Mouse (Mus musculus): ENCODE results near the gene Ide.

The Ide gene

DNA sequence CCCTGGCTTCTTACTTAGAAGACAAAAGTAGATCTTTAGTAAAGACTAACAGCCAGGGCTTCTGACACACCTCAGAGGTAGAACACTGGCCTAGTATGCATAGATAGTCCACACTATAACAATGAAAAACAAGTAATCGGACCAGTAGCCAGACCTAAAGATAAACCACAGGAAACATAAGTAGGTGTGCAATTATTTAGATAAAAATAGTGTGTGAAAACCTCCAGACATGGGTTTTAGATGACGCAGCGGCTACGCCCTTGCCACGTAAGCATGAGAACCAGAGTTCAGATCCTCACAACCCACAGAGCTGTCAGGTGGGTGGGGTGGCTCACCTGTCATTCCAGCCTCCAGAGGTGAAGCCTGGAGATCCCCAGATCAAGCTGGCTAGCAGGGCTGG, 4.3 kb downstream of the Ide start:
- no peak for DNase-seq

DNA sequence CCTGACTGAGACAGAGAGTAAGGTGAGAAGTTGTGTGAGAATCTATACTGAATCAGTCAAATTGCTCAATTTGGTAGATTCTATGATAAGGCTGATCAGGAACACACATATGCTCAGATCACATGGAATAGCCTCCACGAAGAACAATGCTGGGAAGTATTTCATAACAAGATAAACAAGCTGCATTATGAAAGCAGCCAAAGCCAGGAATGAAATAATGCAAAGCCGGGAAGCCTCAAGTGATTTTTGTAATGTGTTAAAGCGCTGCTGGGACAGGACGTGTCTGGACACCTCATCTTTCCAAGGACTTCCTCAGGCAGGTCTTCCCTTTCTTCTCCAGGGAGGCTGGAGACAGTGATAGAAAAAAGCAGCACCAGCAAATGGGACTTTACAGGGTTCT, 4.9 kb downstream of the Ide start:
- no peak for DNase-seq

- DNase-seq, result no peak
Observed at GRCm38 (mm10) chr19:37327216-37327615, 10.4 kb downstream of the Ide start.

DNA sequence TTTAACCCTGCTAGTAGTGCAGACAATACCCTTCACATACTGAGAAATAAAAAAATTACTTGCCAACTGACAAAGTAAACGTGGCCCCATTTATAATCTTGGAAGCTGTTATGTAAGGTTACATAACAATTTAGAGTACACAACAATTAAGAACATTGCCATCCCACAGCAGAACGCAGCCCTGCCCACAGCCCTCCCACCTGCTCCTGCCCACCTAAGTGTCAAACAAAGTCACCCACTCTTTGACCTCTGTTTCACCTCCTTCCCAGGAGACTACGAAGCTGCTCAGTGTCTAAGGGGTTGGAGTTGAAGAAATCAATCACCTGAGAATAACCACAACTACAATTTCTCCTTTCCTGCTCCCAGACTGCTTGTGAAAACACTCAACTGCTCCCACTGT, 14.1 kb downstream of the Ide start:
- no peak for DNase-seq

DNA sequence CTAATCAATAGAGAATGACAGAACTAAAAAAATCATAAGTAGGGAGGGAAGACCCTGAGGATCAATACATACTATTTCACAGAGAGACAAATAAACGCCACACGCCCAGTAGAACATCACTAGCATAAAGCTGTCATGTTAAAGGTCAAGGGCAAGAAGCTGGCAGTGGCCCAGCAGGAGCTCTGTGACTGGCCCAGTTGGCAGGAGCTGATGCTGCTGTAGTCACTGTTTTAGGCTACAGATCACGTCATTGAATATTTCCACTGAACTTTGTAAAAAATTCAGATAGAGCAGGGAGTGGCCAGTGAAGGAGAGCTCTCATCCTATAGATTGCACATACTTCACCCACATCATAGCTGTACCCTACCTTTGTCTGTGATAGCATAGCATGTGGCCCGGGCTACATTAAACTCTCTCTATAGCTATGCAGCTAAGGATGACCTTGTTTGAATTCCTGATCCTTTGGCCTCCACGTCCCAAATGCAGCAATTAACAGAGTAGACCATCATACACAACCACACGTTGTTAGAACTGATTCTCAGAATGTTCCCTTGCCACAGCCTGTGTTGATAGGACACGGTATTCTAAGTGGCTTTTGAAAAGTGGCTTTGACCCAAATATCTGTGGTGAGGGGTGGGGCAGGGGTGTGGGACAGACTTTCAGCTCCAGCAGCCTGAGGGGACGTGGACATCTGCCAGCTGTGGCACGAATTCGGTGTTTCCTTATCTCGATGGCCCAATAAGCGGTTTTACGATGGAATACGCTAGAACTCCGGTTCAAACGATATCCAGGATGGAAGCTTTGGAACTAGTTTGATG, 16.6 kb downstream of the Ide start:
- no peak for DNase-seq

DNA sequence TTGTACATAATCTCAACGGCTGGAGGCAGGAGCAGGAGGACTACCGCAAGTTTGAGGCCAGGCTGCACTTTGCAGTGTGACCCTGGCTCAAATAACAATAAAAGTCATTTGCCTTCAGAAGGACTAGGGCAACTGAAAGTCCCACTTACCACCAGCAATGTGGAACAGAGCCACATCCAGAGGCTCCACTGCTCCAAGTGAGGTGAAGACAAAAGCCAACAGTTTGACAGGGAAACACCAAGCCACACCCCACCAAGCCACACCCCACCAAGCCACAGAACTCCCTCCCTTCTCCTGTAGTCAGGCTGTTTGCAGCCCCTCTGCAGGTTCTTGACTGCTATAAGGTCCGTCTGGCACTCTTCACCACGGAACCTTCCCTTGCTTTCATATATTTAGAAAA, 20.3 kb downstream of the Ide start:
- DNase-seq, result no peak

DNA sequence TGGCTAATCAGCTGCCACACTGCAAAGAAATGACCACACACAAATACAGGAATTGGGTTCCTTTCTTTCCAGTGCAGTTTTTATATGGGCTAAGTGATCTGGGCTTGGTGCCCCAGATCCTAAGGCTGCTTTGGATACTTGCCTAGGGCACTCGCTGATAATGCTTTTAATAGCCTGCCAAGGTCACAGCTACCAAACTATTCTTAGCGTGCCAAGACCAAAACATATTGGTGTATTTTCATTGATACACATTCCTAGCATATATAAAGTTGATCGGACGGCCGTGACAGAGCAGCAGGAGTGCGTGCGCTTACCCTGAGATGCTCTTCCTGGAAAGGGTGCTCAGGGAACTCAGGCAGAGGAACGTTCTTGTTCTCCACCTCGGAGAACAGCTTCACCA, 22.6 kb downstream of the Ide start:
- DNase-seq, result no peak

- DNase-seq, result no peak
Observed at GRCm38 (mm10) chr19:37311426-37311825, 26.2 kb downstream of the Ide start.

GRCm38 (mm10) chr19:37310133-37310532, 27.5 kb downstream of the Ide start:
- DNase-seq, result no peak

DNA sequence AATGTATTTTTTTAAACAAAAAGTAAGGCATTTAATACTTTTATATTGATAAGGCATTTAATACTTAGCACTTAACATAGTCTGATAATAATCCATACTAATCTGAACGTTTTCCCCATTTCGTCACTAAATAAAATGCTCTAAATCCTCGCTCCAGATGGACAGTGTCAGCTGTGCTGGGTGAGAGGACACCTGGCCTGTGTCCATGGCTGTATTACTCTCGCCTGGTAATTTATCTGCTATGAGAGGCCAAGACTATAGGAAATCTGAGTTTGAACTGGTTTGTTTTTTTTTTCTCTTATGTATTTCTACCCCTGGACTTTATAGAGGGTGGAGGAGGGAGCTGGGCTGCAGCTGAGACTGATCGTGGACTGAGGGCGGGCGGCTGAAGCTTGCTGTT, 28.7 kb downstream of the Ide start:
- DNase-seq, result no peak

DNA sequence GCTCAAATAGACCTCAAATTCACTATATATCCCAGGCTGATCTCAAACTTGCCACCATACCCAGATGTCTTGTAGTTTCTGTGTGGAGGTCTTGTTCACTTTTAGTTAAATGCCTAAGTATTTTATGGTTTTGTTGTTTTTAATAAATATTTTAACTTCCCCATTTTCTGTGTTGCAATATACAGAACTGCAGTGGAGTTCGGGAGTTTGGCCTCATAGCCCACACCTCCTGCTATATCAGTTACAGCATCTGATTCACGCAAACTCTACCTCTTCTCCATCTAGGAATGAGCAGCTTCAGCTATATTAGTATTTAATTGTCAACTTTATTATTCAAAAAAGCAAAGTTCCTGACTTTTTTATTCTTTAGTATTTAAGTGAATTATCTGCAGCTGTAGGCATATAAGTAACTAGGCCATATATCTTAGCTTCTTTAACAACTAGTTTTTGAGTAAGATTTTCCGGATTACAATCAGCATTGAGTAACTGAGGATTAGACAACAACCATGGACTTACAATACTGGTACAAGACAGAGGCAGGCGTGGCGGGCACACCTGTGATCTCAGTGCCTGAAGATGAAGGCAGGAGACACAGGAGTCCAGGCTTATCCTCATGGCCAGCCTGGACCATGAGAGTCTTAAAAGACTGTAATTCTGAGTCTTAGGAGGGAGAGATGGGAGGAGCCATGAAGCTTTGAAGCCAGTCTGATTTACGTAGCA, 29.7 kb downstream of the Ide start:
- DNase-seq, result no peak

- no peak for DNase-seq
Observed at GRCm38 (mm10) chr19:37306176-37306575, 31.5 kb downstream of the Ide start.

DNA sequence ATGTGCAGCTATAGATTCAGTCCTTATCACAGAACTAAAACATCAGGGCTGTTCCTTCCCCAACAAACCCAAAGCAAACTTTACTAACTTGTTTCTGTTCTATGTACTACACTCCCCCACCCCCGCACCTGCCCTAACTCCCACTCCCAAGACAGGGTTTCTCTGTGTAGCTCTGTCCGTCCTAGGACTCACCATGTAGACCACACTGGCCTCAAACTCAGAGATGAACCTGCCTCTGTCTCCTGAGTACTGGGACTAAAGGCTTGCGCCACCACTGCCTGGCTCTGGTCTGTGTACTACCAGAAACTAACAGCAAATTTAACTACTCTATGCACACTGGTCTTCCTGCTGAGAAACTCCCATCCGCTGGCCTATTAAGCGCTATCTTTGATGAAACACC, 32.8 kb downstream of the Ide start:
- no peak for DNase-seq

DNA sequence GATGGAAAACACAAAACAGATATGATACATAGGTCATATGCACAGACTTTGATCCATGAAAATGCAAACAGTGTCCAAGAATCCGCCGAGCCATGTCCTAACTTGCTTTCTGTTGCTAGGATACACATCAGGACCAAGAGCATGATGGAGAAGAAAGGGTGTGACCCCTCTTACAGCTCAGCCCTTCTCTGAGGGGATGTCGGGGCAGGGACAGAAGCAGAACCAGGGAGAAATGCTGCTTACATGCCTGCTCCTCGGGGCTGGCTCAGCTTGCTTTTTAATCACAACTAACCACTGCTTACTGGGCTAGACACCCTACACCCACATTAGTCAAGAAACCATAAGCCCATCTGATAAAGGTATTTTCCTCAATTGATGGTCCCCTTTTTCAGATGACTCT, 33.6 kb downstream of the Ide start:
- no peak for DNase-seq

DNA sequence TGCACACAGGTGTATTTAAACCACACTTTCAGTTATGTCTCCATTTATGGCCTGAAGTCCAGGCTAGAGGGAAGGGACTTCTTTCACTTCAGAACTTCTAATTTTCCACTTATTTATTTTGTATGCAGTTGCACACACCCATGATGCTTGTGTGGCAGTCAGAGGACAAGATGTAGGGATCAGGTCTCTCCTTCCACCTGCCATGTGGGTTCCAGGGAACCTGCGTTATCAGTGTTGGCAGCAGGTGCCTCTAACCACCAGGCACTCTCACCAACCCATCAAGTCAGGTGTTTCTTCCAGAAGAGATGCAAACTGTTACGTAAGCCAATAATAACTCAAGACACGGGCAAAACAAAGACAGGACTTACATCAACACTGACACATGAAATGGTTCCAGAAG, 35.9 kb downstream of the Ide start:
- no peak for DNase-seq

DNA sequence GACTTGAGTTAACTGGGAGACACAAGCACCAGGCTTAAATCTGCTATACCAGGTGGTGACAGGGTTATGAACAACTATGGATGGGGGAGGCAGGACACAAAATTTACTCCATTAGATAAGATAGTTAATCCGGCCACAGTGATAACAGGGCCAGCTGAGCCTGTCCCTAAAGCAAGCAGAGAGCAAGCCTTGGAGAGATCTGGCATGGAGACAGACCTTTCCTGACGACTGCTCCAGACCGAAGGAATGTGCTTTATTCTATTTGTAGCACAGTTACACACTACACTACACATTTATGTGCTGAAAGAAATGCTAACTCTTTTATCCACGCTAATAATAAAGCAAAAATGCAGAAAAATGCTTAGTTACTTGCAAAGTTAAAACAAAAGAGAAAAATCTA, 46.0 kb downstream of the Ide start:
- no peak for DNase-seq

GRCm38 (mm10) chr19:37290906-37291305, 46.7 kb downstream of the Ide start:
- DNase-seq, result no peak

- DNase-seq, result no peak
Observed at GRCm38 (mm10) chr19:37284775-37285174, 52.9 kb downstream of the Ide start.

DNA sequence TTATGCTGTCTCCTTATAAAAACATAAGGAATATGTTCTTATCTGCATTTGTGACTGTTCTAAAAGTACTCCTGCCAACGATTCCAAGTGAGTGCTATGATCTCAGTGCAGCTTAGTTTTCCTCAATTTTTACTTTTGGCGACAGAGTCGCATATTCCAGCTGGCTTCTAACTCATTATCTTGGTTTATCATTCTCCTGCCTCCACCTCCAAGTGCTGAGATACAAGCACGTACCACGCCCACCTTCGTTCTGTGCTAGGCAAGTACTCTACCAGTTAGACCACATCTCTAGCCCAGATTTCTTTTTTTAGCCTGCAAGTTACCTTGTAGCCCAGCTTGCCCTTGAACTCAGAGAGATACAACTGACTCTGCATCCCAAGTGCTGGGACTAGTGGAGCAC, 54.5 kb downstream of the Ide start:
- no peak for DNase-seq

DNA sequence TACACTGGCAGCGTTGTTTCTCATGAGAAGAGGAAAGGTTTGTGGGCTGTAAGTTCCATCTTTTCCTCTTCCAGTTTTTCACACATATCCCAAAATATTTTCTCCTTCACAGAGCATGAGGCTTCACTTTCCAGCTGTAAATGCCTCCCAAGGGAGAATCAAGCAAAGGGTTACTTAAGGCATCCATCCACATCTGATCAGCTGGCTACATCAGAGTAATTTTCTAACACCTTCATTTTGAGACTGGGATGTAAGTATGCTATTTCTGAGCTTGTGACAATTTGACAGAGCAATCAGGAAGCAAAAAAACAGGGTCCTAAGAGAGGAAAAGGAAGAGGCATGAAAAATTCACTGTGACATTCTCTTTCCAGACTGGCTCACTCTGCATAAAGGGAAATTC, 55.9 kb downstream of the Ide start:
- no peak for DNase-seq

DNA sequence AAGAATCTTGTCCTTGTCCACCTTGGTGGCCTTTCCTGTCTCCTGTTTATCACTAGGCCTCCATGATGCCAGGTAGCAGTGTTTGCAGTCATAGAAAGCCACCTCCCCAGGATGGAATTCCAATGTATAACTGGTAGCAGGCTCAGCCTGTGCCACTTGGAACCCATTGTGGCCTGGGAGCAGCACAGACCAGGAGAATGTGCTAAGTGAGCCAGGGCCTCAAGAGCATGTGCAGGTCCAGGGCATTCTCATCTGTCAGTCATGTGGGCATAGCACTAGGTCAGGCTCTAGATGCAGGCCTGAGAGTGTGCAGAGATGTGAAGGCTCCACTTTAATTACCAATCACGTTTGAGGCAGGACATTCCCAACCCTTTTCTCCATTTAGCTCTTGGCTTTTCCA, 58.5 kb downstream of the Ide start:
- no peak for DNase-seq

GRCm38 (mm10) chr19:37275555-37275954, 62.1 kb downstream of the Ide start:
- DNase-seq, result no peak

DNA sequence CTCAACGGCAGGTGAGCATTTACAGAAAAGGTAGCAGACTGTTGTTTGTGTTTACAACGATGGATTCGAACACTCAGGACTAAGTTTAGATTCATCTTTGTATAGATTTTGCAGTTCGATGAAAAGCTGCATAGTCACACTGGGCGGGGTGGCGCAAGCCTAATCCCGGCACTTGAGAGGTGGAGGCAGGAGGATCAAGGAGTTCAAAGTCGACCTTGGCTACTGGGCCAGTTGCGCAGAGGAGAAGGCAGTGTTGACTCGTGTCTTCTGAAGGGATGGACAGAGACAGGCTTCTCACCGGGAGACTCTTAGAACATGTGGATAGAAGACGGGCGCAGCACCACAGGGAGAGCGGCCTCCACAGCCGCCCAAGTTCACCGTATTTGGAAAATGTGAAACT, 68.5 kb downstream of the Ide start:
- DNase-seq, result no peak

- peak; percentile 27 to 50 for DNase-seq
Observed at GRCm38 (mm10) chr19:37265333-37266103, 72.1 kb downstream of the Ide start.
